Mouse (Mus musculus) granulocyte monocyte progenitor cell, adult 5-6 weeks (primary cell): ENCODE measurements around the gene Tenm4. TPM values are rescaled to one million over a fixed set of nuclear protein-coding genes. Genes with fewer than 3 reads are reported as not detected.

Experiments used
- ATAC-seq: replicated peaks from 2 replicates; pipeline ENCODE4 v1.8.0; 2016; ENCODE audit warnings: mild to moderate bottlenecking, moderate TSS enrichment, inconsistent platforms; ENCODE audit not compliant: poor library complexity, severe bottlenecking
- total RNA-seq, 2 experiments: library from RNA; stranded (forward) in 1 of 2; stranded (reverse) in 1 of 2; fragments of 200-712, 200-1000 nt in 1 of 2; fragments of >200 nt in 1 of 2; fragmentation: Nextera tagmentation in 1 of 2; gene quantifications; 2 replicates each; pipeline ENCODE4 v1.2.3; 2014 to 2017

Tenm4 gene
- total RNA-seq, 2 experiments from 2014 or later = not detected

DNA sequence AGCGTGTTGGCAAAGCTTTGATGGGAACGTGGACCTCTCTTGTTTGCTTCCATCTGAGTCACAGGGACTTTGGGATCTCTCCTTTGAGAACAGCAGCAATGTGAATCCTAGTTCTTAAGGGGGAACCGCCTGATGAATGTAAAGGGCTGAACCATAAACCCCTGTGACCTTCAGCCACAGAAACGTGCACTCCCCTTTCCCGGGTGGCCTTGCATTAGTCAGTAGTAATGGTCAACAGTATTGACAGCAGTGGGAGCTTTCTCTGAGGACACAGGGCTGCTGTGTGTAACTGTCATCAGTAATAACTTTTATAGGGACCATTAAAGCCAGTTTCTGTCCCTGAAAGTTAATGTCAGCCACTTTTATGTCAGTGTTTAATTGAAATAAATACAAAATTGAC is 385.7 kb downstream of the Tenm4 start:
- ATAC-seq = no peak

DNA sequence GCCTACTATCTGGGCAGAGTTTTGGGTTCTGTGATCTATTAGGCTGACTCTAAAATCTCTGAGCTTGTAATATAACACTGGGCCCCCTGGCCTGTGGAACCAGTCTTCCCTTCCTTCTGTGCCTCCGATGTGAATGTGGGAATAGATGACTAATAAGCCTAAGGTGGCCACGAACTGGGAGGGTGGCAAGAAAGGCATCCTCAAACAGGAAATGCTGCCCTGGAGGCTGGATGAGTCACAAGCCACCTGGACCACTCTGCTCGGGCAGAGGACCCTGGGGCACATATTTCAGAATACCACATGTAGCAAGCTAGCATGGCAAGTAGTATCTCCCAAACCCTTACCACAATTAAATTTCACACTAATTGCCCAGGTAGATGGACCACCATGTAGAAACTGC is 391.8 kb downstream of the Tenm4 start:
- ATAC-seq = no peak

DNA sequence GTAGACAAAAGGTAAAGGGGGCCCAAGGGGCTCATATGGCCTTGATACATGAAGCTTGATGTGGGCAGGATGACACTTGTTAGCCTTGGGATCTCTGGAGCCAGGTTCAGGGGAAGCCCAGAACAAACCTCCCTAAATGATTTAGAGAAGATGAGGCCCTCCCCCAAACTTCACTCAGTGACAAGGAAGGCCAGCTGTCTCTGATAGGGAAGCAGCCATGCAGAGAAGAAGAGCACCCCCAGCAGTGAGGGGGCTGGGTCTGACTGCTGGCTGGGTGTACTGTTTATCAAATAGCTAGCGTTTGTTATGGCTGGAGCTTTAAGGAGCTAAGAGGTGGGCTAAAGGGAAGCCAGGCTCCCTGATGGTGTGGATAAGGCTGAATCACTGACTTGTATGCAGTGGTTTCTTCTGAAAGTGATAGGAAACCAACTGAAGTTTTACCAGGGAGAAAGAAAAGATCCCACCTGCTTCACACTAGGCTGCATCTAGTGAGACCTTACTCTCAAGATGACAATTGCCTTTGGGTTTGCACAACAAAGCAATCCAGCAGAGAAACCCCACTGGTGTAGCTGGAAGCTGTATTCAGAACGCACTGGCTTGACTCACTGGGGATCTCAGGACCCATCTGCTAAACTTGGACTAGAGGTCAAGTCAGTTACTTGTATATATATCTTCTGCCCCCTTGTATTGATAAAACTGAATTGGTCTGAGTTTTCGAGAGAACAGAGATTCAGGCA is 392.5 kb downstream of the Tenm4 start:
- no peak for ATAC-seq

DNA sequence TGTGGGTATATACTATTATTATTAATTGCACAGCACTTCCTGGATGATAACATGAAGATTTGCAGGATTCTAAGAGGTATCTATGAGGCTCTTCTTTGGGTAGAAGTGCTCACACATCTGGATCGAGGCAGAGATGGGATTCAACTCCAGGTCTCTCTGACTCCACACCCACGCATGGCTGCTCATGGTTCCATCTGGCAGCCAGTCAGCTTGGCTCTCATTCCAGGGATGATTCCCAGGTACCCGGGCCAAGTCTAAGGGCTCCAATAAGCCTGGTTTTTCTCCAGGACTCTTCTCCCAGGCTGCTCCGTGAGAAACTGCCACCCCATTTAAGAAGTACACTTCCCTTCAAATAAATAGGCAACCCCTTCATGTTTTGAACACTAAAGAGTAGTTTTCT is 394.8 kb downstream of the Tenm4 start:
- ATAC-seq = no peak

DNA sequence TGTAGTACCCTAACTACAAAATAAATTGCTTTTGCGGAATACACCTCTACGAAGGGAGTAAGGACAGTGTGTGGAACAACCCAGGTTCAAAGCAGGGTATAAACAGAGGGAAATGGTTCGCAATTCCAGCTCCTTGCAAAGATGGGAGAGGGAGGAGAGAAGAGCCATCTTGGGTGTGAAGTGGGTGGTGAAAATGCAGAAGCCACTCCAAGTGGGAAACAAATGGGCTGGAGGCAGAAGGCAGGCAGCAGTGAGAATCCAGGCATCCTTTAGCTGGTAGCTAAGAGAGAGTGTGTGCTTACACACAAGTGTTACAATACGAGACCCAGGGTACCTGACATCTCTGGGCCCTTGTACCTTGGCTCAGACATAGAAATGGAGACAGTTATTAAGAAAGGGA is 395.2 kb downstream of the Tenm4 start:
- no peak for ATAC-seq

DNA sequence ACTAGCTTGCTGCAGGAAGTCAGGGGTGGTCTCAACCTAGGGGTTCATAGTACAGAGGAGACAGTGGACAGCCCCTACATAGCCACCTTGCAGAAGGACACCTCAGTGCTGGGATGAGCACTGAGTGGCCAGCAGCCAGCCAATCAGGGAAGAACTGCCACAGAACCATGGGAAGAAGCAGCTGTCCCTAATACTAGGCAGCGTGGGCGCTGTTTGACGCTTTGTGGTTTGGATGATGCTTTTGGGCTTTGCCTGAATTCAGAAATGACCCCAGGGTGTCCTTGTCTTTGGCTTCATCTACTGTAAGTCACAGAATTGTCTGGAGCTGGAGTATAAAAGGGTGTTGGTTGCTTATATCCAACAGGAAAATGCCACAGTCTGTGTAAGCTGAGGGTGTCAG is 397.0 kb downstream of the Tenm4 start:
- no peak for ATAC-seq

DNA sequence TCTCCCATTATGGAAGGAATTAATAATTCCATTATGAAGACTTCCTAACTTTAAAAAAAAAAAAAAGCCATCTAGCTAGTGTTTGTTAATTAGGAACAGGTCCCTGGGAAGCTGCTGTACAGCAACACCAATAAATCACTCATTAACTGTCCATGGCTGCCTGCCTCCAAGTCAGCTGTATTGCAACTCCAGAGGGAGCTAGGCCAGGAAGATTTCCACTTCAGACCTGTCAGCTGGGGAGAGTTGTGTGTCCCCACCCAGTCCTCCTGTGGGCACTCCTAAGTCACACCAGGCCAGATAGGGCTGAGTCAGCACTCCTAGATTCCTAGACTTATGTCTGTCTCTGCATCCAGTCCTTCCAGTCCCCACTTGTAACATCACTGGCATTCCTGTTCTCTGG is 399.9 kb downstream of the Tenm4 start:
- ATAC-seq = no peak

DNA sequence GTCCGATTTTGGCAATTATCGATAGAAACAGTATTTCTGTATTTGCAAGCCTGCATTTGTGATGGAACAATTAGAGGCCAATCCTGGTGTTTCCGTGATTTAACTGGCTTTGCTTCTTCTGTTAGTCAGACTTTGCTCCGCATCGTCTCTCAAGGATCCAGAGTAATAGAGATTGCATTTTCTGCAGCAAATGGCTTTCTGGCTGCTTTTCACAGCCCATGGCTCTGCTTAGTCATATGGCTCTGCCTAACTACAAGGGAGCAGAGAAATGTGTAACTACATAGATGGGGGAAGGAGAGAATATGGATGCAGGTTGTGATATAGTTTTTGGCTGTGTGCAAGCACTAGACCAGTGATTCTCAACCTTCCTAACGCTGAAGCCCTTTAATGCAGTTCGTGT is 401.9 kb downstream of the Tenm4 start:
- ATAC-seq = no peak

DNA sequence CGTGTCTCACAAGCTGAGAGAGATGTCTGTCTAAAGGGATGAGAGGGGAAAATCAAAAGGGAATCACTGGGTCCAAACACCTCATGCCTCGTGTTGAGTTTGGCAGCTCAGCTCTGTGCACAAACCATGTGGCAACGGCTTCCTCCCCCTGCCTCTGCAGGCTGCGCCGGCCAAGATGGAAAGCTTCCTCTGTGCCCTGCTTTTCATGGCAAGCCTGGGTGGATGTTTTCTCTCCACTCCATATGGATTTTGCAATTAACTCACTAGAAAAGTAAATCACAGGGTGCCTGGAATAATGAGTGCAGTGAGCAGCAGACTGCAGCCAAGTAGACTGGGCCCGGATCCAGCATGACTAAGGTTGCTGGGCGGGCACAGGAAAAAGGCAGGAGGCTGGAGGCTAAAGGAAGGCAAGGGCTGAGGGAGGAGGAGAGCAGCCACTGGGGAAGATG is 404.2 kb downstream of the Tenm4 start:
- ATAC-seq = no peak

DNA sequence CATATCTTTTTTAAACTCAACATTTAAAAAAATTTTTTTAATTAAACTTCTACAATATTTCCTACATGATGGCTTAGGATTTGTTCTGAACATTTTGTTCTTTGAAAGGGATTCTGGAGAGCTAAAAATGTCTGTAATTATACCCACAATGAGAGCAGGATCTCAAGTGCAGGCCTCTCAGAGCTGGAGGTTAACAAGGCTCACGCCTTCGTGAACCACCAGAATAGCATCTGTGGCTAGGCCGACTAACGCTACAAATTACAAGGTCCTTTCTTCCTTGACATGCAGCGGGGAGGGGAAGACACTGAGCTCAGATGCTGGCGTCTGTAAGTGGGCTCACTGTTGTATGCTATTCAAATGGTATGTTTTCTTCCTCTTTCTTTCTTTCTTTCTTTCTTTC is 411.7 kb downstream of the Tenm4 start:
- no peak for ATAC-seq

DNA sequence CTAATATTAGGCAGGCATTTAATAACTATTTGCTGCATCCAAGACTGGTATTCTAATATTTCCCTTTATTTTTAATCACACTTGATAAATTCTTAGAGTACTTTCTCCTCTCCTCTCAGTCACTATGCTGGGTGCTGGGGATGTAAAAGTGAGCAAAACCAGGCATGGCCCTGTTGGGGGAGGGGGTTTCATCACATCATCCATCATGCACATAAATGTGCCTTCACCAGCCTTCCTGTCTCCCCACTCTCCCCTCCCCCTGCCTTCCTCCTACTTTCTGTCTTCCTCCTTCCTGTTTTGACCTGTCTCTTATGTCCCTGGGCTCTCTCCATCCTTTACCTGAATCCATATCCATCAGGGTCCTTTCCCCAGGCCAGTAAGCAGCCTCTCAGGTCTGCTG is 416.4 kb downstream of the Tenm4 start:
- no peak for ATAC-seq

DNA sequence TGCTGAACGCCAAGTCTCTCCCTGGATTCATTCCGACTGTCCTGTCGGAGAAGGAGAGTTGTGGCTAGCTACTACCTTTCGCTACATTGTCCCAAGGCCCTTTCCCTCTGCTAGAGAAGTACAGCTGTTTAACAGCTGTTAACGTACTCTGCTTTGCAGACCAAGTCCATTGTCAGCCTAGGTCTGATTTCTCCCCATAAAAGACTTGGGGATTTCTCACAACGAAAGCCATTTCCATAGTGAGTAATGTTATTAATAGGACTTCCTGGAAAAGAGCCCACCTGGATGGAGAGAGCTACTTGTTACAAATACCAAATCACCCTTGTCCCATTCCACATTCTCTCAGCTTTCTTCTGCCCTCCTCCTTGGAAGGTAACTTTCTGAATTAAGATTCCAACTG is 417.5 kb downstream of the Tenm4 start:
- ATAC-seq = no peak

DNA sequence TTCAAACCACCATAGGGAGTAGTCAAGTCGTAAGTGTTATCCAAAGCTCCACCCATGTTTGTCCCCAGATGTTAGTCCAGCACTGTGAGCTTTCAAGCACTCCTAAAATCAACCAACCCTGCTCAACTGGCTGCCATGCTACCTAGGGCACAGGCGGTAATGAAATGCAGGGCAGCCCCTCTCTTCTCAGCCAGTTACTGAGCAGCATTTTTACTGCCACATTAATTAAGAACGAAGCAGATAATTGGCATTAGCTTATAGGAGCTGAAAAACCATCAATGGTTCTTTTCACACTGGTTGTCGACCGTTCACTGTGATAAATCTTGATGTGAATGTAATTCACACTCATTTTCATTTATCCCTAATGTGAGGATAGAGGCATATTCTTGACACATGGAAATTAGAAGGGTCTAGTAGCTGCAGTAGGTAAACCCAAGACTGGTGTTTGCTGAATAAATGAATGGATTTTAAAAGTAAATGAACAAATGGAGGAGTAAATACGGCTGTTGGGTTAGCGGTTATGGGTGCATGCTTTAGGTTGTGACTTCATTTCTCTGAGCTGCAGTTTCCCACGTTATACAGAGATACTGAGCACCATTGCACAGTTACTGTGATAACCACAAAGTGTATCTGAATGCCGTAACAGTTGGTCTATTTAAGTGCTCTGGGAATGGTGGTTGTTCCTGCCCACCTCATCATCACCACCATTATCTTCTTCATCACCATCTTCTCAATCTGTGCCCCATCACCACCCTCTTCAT is 424.7 kb downstream of the Tenm4 start:
- no peak for ATAC-seq

DNA sequence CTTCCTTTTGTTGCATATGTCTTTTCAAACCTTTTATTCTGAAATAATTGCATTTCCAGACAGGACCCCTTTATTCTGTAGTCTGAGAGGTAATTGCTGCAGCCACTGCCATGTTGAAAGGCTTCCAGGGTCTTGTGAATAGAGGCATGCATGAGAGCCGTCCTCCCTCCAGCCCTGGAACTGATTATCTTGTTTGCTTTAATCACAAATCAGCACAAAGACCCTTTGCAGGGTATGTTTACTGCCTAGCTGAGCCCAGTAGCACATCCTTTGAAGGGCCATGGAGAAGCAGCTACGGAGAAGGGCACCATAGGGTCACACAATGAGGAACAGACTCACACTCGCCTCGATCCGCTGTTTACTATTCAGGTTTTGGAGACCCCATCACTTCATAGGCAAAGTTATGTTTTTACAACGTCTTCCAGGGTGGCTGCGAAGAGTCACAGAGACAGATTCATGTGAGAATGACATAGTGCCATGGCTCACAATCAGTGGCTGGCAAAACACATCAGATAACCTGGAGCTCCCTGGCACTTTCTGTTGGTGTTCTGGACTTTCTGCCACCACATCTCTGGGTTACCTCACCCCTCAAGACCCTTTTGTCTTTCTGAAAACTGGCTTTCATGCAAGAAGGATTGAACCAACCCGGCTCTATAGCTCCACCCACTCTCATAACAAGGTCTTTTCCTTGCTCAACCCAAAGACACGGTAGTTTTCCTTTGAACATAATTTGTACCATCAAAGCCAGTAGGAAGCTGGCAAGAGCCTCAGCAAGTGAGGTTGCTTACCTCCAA is 425.6 kb downstream of the Tenm4 start:
- ATAC-seq = no peak

DNA sequence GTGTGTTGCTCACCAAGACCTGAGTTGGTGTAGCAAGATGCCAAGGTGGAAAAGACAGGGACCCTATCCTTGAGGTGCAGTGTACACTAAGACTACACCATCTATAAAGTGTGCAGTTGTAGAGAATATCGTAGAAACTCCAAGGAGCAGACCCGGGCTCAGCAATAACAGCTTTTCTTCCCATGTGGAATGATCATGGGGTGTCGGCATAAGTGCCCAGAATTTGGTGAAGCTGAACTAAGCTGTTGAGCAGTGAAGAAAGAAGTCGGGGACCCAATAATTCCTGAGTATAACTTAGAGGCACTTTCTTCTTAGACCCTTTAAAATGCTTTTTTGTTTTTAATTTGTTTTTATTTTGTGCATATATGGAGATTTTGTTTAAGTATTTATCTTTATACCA is 426.8 kb downstream of the Tenm4 start:
- ATAC-seq = no peak

DNA sequence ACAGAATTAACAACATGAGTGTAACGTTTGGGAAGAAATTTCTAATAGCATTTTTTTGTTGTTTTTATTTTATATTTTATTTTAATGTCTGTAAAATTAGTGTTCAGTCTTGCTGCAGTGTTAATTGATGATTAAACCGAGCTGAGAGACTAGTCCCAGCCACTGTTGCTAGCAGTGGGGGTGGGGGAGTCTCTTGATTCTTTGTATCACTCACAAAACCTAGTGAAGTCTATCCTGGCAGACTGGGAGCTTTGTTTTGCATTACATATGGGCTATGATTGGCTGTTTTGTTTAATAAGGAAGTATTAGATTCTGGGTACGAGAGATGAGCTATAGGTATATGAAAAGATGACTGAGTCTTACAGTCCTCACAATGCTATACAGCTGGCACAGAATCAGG is 428.0 kb downstream of the Tenm4 start:
- no peak for ATAC-seq

DNA sequence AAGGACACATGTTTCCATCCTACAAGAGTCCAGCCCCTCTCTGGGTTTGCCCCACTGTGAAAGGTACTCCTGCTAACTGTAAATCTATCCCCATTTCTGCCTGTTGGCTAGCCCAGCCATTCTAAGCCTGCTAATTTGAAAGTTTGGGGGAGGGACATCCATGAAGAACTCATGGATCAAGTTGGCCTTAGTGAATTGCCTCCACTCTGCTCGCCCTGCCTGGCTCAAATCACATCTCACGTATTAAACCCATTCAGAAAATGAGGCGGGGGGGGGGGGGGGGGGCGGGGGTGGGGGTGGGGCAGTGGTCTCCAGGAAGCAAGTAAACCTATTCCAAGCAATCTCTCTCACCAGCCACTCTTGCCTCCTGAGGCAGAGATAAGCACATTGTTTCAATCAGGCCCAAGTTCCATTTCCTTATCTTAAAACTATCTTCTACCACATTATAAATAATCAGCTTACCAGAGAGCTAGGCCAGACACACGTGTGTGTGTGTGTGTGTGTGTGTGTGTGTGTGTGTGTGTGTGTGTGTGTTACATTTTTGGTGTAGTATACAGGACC is 429.4 kb downstream of the Tenm4 start:
- no peak for ATAC-seq

DNA sequence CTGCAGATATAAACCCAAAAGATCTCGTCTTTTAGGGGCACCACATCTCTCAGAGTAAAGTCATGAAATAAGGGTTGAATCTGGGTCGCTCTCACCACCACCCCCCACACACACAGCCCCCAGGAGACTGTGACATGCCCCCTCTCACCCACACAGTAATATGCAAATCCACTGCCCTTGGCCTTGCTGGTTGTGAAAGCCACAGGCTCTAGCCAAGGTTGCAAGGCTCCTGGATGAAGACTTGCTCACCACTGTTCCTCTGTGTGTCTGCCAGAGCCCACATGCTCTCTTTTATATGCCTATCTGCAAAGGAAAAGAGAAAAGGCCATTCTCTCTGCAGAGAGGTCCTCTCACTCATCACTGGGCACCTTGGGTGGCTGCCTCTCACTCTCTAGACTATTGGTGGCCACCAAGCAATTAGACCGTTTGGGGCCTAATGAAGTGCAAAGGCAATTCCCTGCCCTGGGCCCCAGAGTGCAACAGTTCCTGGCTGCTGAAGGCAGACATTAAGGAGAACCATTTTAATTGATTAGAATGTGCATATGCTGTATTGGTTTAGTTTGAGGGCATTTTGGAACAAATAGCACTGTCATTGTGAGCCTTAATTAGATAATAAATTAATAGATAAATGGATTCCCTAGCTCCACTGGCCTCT is 433.2 kb downstream of the Tenm4 start:
- no peak for ATAC-seq

DNA sequence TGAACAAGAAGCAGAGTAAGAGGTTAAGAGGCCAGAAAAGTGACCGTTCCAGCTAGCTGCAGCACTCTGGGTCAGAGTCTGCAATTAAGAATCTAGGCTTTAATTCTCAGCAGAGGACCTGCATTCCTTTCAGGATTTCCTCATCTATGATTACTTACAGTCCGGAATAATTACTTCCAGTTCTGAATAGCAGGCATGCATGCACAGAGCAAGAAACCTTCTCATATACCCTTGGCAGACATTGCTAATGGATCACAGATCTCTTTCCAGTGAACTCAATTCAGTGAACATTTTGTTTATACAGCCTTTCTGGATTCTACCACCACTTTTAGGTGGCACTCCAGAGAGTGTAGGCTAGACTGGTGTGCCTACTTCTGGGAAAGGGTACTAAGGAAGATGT is 434.3 kb downstream of the Tenm4 start:
- no peak for ATAC-seq

DNA sequence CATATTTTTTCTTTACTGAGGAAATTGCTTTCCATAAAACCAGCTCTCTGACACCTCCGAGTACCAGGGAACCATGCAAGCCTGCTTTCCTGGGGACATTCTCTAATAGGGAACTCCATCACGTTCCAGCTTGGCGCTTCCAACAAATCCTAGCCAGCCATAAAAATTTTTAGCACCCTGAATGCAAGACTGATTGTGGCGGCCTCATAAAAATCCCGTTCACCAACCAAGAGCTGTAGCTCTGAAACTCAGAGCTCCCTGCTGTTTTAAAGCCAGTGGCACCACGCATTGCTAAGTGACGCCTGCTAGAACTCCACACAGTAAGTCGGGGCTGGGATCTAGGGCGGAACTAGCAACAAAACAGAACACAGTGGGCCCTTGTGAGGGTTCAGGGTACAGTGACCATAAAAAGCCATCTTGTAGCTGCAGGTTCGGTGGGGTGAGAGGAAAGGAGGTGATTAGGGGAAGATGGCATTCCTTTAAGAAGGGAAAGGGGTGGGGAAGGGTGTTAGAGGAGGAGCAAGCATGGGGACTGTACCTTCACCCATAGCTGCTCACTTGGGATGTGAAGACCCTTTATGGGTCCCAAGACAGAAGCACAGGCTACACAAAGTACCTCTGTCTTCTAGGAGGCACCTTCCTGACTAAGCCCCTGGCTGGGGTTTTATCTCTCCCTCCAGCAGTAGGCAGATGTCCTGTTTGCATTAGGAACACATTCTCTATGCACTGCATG is 439.0 kb downstream of the Tenm4 start:
- no peak for ATAC-seq
